In genomic region chr9:66127884-66128283, GRCm38 (mm10) we compare ENCODE assay signal across 11 mouse cellular contexts. TPM values are rescaled to one million over a fixed set of nuclear protein-coding genes. Genes with fewer than 3 reads are reported as not detected.
DNase-seq lines count a peak whose midpoint lies in the region; ATAC-seq and TF ChIP-seq lines count a peak whose summit lies in the region.
"Had no signal": no experiment of that assay in that cellular context is flagged by ENCODE, and none has a peak within 500 bp of the region (broad histone marks: within the 10 kb centered on the region; RNA-seq: fewer than 3 reads in every experiment).

No protein-coding gene starts in this region.

- TF ChIP-seq CTCF in gastrocnemius, adult 2 months (IDR thresholded peaks at IDR 0.05): no peak

- no peak for TF ChIP-seq POLR2A in limb, embryonic 14.5 days (IDR thresholded peaks at IDR 0.05; ENCODE audit: borderline replicate concordance, extremely low read depth, insufficient read depth, insufficient read length)

- peak overlapping the region; percentile 89 for H3K4me3 ChIP-seq in erythroblast, embryonic 14.5 days (replicated peaks)
- peak overlapping the region; percentile 62; the same call in 1 of the 2 replicates for H3K4me3 ChIP-seq in lung, embryonic 15.5 days
- peak overlapping the region; percentile 60 for H3K4me3 ChIP-seq in limb, embryonic 14.5 days (replicated peaks; ENCODE audit: low read length)
- no peak overlapping the region for H3K4me3 ChIP-seq in neural tube, embryonic 14.5 days (ENCODE audit: low read depth, low read length)
- no peak overlapping the region for H3K4me3 ChIP-seq in gastrocnemius, adult 2 months

- intact Hi-C loops in gastrocnemius, adult 2 months (cut with DNase I): no loop called here

- peak overlapping the region; percentile 69 for H3K4me2 ChIP-seq in lung, embryonic 15.5 days
- H3K4me2 ChIP-seq in limb, embryonic 14.5 days (replicated peaks; ENCODE audit: low read depth, low read length, severe bottlenecking): peak overlapping the region; percentile 81
- H3K4me2 ChIP-seq in neural tube, embryonic 14.5 days (ENCODE audit: low read depth, low read length): peak overlapping the region; percentile 75; the same call in 1 of the 2 replicates

- WGBS in lung, embryonic 15.5 days: 82% methylated on average over 4 of the region's 4 CpGs
- WGBS in limb, embryonic 14.5 days: 86% methylated on average over 4 of the region's 4 CpGs
- WGBS in neural tube, embryonic 14.5 days: 96% methylated on average over 4 of the region's 4 CpGs

- no peak overlapping the region for H3K9ac ChIP-seq in lung, embryonic 15.5 days
- H3K9ac ChIP-seq in limb, embryonic 14.5 days (ENCODE audit: low read depth, low read length, severe bottlenecking): no peak overlapping the region
- H3K9ac ChIP-seq in neural tube, embryonic 14.5 days (replicated peaks; ENCODE audit: low read depth, low read length): no peak overlapping the region

- no peak overlapping the region for H3K27ac ChIP-seq in lung, embryonic 15.5 days
- H3K27ac ChIP-seq in limb, embryonic 14.5 days (replicated peaks; ENCODE audit: low read depth, low read length): no peak overlapping the region
- no peak overlapping the region for H3K27ac ChIP-seq in neural tube, embryonic 14.5 days (ENCODE audit: low read depth, low read length)
- H3K27ac ChIP-seq in gastrocnemius, adult 2 months: no peak overlapping the region

- H3K27me3 ChIP-seq in erythroblast, embryonic 14.5 days (ENCODE audit: control insufficient read depth): no peaks in the 10 kb centered on the region
- H3K27me3 ChIP-seq in lung, embryonic 15.5 days: no peaks in the 10 kb centered on the region
- H3K27me3 ChIP-seq in limb, embryonic 14.5 days (ENCODE audit: control insufficient read depth, insufficient read depth, low read length): no peaks in the 10 kb centered on the region
- H3K27me3 ChIP-seq in neural tube, embryonic 14.5 days (ENCODE audit: control insufficient read depth, insufficient read depth, low read length): no peaks in the 10 kb centered on the region

- H3K4me1 ChIP-seq in erythroblast, embryonic 14.5 days (ENCODE audit: control insufficient read depth): peaks cover 71% of the 10 kb centered on the region
- H3K4me1 ChIP-seq in lung, embryonic 15.5 days: peaks cover 31% of the 10 kb centered on the region
- H3K4me1 ChIP-seq in limb, embryonic 14.5 days (ENCODE audit: control insufficient read depth, insufficient read depth, low read length): peaks cover 20% of the 10 kb centered on the region
- peaks cover 21% of the 10 kb centered on the region for H3K4me1 ChIP-seq in neural tube, embryonic 14.5 days (ENCODE audit: control insufficient read depth, insufficient read depth, low read length)

- no peak for ATAC-seq in erythroblast, adult 5-6 weeks (replicated peaks; ENCODE audit: low FRiP score, poor library complexity, severe bottlenecking)
- no peak for ATAC-seq in lung, embryonic 15.5 days (ENCODE audit: borderline replicate concordance, extremely low read depth, low FRiP score, low TSS enrichment)
- ATAC-seq in limb, embryonic 14.5 days (ENCODE audit: low FRiP score, low read depth): no peak
- no peak for ATAC-seq in neural tube, embryonic 14.5 days (ENCODE audit: low read depth)

- DNase-seq in lung, postnatal 25 days (ENCODE audit: low spot score): no peak
- DNase-seq in limb, embryonic 14.5 days (ENCODE audit: low spot score): no peak
- no peak for DNase-seq in retina, embryonic 14.5 days (ENCODE audit: low spot score)
- DNase-seq in gastrocnemius, adult 2 months: no peak
- DNase-seq: cerebellum, adult 9-10 months; right cerebral cortex, postnatal 25 days; thymus, postnatal 4 days had no signal

- no peaks in the 10 kb centered on the region for H3K9me3 ChIP-seq in erythroblast, embryonic 14.5 days (ENCODE audit: control insufficient read depth, low read length)
- no peaks in the 10 kb centered on the region for H3K9me3 ChIP-seq in lung, embryonic 15.5 days
- no peaks in the 10 kb centered on the region for H3K9me3 ChIP-seq in limb, embryonic 14.5 days (ENCODE audit: control insufficient read depth, low read length)
- H3K9me3 ChIP-seq in neural tube, embryonic 14.5 days (ENCODE audit: control insufficient read depth, low read length): no peaks in the 10 kb centered on the region

- peaks cover 42% of the 10 kb centered on the region for H3K36me3 ChIP-seq in erythroblast, embryonic 14.5 days (ENCODE audit: control insufficient read depth)
- H3K36me3 ChIP-seq in lung, embryonic 15.5 days: peaks cover 9% of the 10 kb centered on the region; the same call in 1 of the 2 replicates
- peaks cover 18% of the 10 kb centered on the region for H3K36me3 ChIP-seq in limb, embryonic 14.5 days (ENCODE audit: control insufficient read depth, insufficient read depth, low read length)
- H3K36me3 ChIP-seq in neural tube, embryonic 14.5 days (ENCODE audit: control insufficient read depth, insufficient read depth, low read length): no peaks in the 10 kb centered on the region; the same call in 1 of the 2 replicates

RNA-seq across cellular contexts. Expression of gene Ciao2a, which starts 1.5 kb away (rescaled TPM):
- 2.5 and 3.8 TPM in 2 replicates for polyA plus RNA-seq in erythroblast, embryonic 14.5 days (2012)
- 71.7 and 81.5 TPM in 2 replicates for total RNA-seq in erythroblast, adult 5-6 weeks (2015; ENCODE audit: low replicate concordance)
- total RNA-seq in erythroblast, adult 5-6 weeks (2017; ENCODE audit: low replicate concordance): 37.1 and 66.1 TPM in 2 replicates
- 148 and 149 TPM in 2 replicates for polyA plus RNA-seq in lung, embryonic 15.5 days (2015; fragmentation: Nextera tagmentation; extraction: Ambion mirVana)
- 47.1 and 53.0 TPM in 2 replicates for polyA plus RNA-seq in limb, embryonic 14.5 days (2012; rRNA removed)
- 132 and 134 TPM in 2 replicates for polyA plus RNA-seq in limb, embryonic 14.5 days (2014; fragmentation: Nextera tagmentation; extraction: Ambion mirVana)
- 66.6 and 81.4 TPM in 2 replicates for polyA plus RNA-seq in neural tube, embryonic 14.5 days (2014; fragmentation: Nextera tagmentation; extraction: Ambion mirVana)
- total RNA-seq in gastrocnemius, adult 2 months (2021): 10 to 100 TPM; 43.7 to 52.9 TPM

RNA-seq across cellular contexts. Expression of gene Snx1, which starts 1.5 kb away (rescaled TPM):
- polyA plus RNA-seq in erythroblast, embryonic 14.5 days (2012): 11.0 and 14.6 TPM in 2 replicates
- 11.1 and 33.4 TPM in 2 replicates for total RNA-seq in erythroblast, adult 5-6 weeks (2015; ENCODE audit: low replicate concordance)
- total RNA-seq in erythroblast, adult 5-6 weeks (2017; ENCODE audit: low replicate concordance): 44.0 and 54.1 TPM in 2 replicates
- 117 and 126 TPM in 2 replicates for polyA plus RNA-seq in lung, embryonic 15.5 days (2015; fragmentation: Nextera tagmentation; extraction: Ambion mirVana)
- polyA plus RNA-seq in limb, embryonic 14.5 days (2012; rRNA removed): 95.8 and 111 TPM in 2 replicates
- polyA plus RNA-seq in limb, embryonic 14.5 days (2014; fragmentation: Nextera tagmentation; extraction: Ambion mirVana): 123 and 125 TPM in 2 replicates
- polyA plus RNA-seq in neural tube, embryonic 14.5 days (2014; fragmentation: Nextera tagmentation; extraction: Ambion mirVana): 66.7 and 77.4 TPM in 2 replicates
- 10 to 100 TPM; 10.9 to 16.0 TPM for total RNA-seq in gastrocnemius, adult 2 months (2021)

RNA-seq across cellular contexts. Expression of gene Dapk2, which starts 30.1 kb away (rescaled TPM):
- polyA plus RNA-seq in erythroblast, embryonic 14.5 days (2012): 7.8 and 10.8 TPM in 2 replicates
- total RNA-seq in erythroblast, adult 5-6 weeks (2015; ENCODE audit: low replicate concordance): 157 and 171 TPM in 2 replicates
- total RNA-seq in erythroblast, adult 5-6 weeks (2017; ENCODE audit: low replicate concordance): 252 and 316 TPM in 2 replicates
- polyA plus RNA-seq in lung, embryonic 15.5 days (2015; fragmentation: Nextera tagmentation; extraction: Ambion mirVana): 14.9 and 16.8 TPM in 2 replicates
- polyA plus RNA-seq in limb, embryonic 14.5 days (2012; rRNA removed): 4.5 and 4.6 TPM in 2 replicates
- polyA plus RNA-seq in limb, embryonic 14.5 days (2014; fragmentation: Nextera tagmentation; extraction: Ambion mirVana): 5.0 and 6.3 TPM in 2 replicates
- polyA plus RNA-seq in neural tube, embryonic 14.5 days (2014; fragmentation: Nextera tagmentation; extraction: Ambion mirVana): 0.25 and 0.63 TPM in 2 replicates
- 10 to 100 TPM; 24.2 to 38.4 TPM for total RNA-seq in gastrocnemius, adult 2 months (2021)

RNA-seq across cellular contexts. Expression of gene Snx22, which starts 58.4 kb away (rescaled TPM):
- 13.3 and 20.5 TPM in 2 replicates for polyA plus RNA-seq in erythroblast, embryonic 14.5 days (2012)
- total RNA-seq in erythroblast, adult 5-6 weeks (2015; ENCODE audit: low replicate concordance): 35.7 and 39.1 TPM in 2 replicates
- total RNA-seq in erythroblast, adult 5-6 weeks (2017; ENCODE audit: low replicate concordance): 58.5 and 59.1 TPM in 2 replicates
- 9.8 and 10.6 TPM in 2 replicates for polyA plus RNA-seq in lung, embryonic 15.5 days (2015; fragmentation: Nextera tagmentation; extraction: Ambion mirVana)
- 5.0 and 6.1 TPM in 2 replicates for polyA plus RNA-seq in limb, embryonic 14.5 days (2012; rRNA removed)
- polyA plus RNA-seq in limb, embryonic 14.5 days (2014; fragmentation: Nextera tagmentation; extraction: Ambion mirVana): 3.1 and 3.2 TPM in 2 replicates
- polyA plus RNA-seq in neural tube, embryonic 14.5 days (2014; fragmentation: Nextera tagmentation; extraction: Ambion mirVana): 8.0 and 8.9 TPM in 2 replicates
- total RNA-seq in gastrocnemius, adult 2 months (2021): under 1 TPM in 1 of 2 experiments, not detected in 1; 0.28 TPM

Comparison
In these comparisons a context has a peak if more than half of its experiments do, and no peak if none do; other contexts are left out.
1. H3K4me3 ChIP-seq: peak in erythroblast, embryonic 14.5 days (single experiment), lung, embryonic 15.5 days (single experiment) and limb, embryonic 14.5 days (single experiment); none in neural tube, embryonic 14.5 days (single experiment) and gastrocnemius, adult 2 months (single experiment).
2. RNA of gene Ciao2a, which starts 1.5 kb away (polyA plus RNA-seq): 148 to 149 TPM in lung, embryonic 15.5 days, 47.1 to 134 TPM in limb, embryonic 14.5 days and 66.6 to 81.4 TPM in neural tube, embryonic 14.5 days; 2.5 to 3.8 TPM in erythroblast, embryonic 14.5 days; every median in the first group is over 10 times any median in the second.
3. Peak in every context shown above with its lines, with median percentiles within 50 percentile points of each other: H3K4me2 ChIP-seq.